Mouse (Mus musculus): Measurements from ENCODE around the gene Mdm2. TPM values are rescaled to one million over a fixed set of nuclear protein-coding genes. Genes with fewer than 3 reads are reported as not detected.

Gene Mdm2
- total RNA-seq, 2 experiments from 2014 or later = 45.7 to 50.2 TPM

DNA sequence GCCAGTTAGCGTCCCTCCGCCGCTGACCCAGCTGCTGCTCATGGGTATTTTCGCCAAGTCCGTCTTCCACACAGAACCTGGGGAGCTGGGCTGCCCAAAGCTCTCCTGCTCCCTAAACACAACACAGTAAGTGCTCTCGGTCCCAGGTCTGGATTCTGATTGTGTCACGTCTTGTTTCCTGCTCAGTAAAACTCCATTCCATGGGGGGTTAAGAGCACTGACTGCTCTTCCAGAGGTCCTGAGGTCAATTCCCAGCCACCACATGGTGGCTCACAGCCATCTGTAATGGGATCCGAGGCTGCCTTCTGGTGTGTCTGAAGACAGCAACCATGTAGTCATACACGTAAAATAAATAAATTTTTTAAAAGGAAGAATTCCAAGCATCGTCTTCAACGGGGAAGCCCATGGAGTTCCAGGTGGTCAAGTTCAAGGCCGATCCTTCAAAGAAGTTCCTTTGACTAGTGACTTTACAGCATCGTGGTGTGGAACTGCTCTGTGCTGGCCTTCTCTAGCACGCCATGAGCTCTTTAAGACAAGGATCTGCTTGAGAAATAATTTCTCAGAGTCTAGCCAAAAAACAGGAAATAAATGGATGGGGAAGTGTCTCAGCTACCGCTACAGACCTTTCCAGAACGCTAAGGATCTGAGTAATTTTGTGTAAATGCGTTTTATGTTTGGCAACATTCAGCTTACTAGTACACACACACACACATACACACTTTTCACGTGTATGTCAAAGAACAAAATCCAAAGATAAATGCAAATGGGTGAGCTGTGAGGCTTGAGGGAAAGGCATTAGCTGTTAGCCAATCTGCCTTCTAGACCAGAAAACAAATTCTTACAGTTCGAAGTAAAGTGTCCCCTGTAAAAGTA, 26.0 kb downstream of the Mdm2 start:
- DNase-seq (ENCODE audit: low spot score) = no peak

DNA sequence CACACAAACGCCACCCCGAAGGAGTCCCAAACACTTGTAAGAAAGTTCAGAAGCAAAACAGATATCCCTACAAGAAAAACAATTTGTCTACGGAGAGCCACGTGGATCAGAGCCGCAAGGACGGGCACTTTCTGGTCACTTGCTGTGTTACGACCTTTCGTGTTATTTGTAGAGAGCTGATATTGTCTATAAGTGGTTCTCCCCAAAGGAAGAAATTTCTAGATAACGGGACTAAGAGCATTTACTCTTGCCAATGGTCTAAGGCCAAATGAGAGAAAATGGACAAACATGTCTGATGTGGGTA, 26.9 kb downstream of the Mdm2 start:
- DNase-seq (ENCODE audit: low spot score) = no peak

DNA sequence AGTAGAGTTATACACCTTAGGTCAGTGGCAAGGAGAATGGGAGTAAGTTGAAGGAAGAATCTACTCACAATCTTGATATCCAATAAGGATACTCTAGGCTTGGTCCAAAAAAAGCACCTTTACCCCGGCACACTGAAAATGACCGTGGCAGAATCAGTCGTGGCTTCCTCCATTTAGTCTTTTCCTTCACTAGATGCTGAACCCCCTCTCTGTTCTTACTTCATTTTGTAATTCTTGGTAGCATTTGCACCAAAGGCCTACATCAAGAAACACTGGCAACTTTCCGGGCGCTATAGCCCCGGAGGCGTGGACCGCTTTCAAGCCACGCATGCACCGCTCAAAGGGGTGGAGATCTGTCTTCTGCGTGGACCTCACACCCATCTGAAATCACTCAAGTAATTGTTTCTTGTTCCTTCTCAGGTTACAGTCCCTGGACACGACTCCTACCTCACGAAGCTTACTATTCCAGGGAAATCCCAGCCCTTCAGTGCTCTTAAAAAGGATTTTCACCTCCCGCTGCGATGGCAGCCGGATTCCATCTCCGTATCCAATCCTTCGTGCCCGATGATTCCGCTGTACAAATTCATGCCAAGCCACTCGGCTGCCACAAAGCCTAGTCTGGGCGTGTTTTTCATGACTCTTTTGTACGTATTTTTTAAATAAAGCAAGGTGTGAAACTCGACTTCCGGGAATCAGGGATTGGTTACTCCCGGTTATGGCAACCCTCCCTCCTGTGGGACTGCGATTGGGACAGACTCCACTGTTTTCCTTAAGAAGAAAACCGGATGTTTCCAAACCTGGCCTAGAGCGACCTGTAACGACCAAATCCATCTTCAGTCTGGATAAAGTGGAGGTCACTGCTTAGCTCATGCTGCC, 27.5 kb downstream of the Mdm2 start:
- DNase-seq (ENCODE audit: low spot score) = no peak

DNA sequence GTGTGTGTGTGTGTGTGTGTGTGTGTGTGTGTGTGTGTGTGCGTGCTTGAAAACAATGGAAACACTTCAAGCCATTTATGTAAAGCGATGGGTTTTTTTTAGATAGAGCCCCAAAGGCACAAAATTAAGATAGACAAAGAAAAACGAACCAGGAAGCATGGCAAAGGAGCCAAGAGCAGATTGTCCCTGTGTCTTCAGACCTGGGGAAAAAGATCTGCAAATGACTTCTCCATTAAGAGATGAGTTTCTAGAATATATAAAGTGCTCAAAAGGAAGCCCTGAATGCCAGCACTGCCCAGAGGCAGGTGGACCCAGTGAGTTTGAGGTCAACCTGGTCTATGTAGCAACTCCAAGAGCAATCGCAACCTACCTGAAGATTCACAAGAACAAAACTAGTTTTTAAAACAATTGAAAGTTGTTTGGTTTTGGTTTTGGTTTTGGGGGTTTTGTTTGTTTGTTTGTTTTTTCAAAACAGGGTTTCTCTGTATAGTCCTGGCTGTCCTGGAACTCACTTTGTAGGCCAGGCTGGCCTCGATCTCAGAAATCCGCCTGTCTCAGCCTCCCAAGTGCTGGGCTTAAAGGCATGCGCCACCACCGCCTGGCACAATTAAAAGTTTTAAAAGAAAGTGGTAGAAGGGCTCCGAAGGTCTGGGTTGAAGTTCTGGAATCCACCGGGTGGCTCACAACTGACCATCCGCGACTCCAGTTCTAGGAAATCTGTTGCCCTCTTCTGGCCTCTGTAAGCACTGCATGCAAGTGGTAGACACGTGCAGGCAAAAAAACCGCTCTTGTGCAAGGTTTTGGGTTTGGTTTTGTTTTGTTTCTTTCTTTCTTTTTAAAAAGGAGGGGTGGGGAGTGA, 28.3 kb downstream of the Mdm2 start:
- DNase-seq (ENCODE audit: low spot score) = peak; percentile 33

DNA sequence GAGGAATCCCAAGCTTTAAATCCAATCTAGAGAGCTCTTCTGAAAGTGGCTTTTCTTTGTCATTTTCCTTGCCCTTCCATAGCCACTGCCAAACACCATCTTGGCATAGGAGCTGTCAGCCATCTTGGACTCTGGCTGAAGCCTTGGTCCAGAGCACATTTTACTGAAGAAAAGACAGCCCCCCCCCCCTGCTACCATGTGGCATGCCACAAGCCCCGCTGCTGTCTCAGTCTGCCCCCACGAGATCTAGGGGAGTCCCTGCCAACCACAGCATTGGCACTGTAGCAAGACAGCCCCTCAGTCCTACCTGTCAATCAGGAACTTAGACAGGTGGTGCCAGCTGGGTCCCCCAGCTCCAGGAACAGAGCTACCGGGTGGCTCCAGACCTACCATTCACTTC, 29.0 kb downstream of the Mdm2 start:
- no peak for DNase-seq (ENCODE audit: low spot score)

DNA sequence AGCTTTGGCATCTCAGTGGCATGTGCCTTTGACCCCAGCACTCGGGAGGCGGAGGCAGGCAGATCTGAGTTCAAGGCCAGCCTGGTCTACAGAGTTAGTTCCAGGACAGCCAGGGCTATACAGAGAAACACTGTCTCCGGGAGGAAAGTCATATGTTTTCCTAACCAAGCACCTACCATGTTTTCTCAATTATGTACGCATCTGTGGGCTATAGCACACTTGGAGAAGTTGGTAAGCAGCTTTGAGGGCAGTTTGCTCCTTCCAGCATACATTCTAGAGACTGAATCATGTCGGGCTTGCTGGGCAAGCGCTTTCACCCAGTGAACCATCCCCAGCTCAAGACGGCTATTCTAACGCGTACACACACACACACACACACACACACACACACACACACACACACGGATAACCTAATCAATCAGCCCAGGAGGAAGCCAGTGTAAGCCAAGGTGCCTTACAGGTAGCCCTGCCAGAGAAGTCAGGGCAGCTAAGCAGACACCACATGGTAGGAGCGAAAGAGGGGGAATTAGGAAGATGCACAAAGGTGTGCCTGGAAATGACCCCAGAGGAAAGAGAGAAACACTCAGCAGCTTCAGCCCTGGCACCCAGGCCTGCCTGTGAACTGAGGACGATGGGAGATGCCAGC, 29.6 kb downstream of the Mdm2 start:
- no peak for DNase-seq (ENCODE audit: low spot score)

DNA sequence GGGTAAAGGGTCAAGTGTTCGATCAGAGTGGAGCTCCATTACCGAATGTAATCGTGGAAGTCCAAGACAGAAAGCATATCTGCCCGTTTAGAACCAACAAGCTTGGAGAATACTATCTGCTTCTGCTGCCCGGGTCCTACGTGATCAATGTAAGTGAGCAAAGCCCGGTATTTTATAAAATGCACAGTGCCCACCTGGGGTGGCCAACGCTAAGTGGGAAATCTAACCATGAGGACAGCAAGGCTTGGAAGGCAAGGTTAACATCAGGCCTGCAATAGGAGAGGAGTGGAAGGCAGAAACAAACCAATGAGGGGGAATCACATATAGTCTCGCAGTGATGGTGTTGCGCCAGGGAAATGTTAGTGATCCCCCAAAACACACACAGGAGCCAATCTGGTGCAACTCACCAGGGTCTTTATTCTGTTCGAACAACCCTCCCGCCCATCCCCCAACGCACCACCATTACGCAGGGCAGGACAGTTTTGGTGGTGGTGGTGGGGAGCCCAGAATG, 30.5 kb downstream of the Mdm2 start:
- no peak for DNase-seq (ENCODE audit: low spot score)

DNA sequence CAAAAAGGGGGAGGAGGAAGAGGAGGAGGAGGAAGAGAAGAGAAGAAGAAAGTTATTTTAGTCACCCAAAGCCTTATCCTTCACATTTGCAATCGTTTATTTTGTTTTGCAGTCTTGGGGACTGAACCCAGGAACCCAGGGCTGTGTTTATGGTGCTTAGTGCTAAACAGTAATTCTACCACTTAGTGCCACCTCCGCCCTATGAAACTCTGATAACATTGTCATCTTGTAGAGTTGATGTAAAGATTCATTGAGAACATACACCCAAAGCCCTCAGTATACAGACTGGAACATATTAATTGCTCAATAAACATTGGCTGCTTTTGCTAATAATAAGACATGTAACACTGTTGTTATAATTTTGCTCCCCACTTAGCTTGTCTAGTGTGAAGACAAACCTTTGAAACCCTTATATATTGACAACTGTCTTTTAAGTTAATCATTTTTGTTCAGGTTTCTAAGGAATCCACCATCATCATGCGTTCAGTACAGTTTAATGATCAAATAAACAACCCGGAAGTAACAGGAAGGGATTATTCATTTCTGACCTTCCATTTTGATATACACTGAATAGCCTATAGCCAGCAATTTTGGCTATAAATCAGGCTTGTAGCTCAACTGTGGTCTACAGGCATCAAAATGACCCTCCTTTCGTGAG, 31.4 kb downstream of the Mdm2 start:
- DNase-seq (ENCODE audit: low spot score) = no peak

DNA sequence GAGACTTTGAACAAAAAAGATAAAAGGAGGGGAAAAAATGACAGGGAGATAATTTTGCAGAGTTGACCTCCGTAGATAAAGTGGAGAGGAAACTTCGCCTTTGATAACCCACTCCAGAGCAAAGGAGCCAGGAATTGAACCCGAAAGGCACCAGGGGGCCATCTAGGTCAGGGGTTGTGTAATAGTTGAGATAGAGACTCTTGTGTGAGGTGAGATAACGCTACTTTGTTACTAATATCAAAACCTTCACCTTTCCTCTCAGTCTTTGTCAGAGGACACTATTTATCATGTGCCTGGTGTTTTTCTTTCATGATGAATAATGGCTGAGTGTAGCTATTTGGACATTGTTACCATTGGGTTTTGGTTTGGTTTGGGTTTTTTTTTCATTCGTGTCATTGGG, 32.2 kb downstream of the Mdm2 start:
- no peak for DNase-seq (ENCODE audit: low spot score)

DNA sequence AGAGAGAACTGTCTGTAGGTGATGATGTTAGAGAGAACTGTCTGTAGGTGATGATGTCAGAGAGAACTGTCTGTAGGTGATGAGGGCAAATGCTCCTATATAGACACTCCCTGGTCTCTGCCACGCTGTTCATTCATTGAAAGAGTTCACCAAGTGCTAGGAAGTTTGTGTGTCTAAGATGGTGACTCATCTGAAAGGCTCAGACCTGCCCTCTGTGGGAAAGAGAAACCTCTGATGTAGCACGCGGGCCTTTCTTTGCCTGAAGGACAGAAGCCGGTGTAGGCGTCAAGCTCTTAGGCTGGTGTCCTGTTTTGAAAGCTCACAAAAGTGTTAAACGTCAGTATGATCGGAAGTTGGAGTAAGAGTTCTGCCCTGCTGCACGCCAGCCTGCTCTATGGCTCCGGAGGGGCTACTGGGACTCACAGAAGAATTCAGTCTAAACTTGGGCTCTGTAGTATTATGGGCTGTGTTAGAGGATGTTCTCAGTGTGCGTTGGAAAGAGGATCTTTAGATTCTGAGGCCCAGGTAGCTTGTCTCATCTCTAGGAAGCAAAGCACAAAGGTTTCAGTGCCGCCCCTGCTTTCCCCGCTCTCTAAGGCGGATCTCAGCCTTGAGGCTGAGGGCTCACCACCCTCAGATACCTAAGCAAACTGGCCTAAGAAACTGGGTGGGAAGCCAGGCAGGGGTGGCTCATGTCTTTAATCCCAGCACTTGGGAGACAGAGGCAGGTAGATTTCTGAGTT, 32.9 kb downstream of the Mdm2 start:
- no peak for DNase-seq (ENCODE audit: low spot score)

DNA sequence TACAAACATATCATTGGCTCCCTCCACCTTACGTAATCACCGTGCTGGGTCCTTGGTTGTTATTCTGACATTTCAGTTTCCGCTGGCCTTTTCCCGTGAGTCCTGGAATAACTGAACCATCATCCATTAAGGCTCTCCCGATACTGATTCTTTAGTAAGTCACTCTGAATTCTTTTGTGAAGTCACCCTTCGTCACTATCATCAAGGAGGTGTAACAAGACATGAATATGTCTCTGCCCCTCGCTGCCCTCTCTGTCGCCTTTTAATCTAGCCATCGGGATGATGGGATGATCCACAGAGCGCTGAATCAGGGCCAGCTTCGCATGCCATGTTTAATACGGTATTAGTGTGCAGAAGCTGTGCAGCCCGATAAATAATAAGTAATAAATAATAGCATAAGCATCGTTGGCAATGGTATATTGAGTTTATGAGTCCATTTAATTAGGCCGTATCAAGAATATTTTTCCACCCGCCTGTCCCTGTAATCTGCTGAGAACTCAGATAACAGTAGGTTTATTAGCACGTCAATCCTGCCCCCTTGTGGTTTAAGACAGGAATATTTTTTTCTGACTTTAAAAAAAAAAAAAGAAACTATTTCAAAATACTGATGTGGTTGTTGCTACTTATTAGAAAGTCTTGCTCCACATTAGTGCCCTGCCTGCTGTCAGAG, 33.8 kb downstream of the Mdm2 start:
- DNase-seq (ENCODE audit: low spot score) = peak; percentile 23

DNA sequence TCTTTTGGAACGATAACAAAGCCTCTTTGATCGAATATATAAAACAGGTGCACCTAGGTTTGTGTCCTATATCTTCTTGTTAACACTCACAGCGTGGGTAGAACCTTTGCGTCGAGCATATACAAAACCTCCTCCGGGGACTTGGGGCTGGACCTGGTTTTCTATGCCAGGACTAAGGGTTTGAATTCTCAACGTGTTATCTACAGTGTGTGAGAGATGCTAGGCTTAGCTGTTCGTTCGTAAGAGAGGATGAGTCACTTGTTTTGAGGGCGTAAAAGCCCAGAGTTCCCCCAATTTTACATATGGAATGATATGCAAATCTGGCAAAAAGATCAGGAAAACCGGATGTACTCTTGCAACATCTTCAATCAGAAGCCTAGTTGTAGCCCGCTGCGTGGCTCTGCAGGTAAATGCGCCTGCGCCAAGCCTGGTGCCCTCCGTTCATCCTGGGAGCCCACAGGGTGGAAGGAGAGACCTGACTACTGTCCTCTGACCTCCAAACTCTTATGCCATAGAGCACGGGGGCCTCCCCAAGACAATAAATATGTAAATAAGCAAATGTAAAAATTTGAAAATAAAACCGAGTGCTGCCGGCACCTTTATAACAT, 34.4 kb downstream of the Mdm2 start:
- DNase-seq (ENCODE audit: low spot score) = no peak

DNA sequence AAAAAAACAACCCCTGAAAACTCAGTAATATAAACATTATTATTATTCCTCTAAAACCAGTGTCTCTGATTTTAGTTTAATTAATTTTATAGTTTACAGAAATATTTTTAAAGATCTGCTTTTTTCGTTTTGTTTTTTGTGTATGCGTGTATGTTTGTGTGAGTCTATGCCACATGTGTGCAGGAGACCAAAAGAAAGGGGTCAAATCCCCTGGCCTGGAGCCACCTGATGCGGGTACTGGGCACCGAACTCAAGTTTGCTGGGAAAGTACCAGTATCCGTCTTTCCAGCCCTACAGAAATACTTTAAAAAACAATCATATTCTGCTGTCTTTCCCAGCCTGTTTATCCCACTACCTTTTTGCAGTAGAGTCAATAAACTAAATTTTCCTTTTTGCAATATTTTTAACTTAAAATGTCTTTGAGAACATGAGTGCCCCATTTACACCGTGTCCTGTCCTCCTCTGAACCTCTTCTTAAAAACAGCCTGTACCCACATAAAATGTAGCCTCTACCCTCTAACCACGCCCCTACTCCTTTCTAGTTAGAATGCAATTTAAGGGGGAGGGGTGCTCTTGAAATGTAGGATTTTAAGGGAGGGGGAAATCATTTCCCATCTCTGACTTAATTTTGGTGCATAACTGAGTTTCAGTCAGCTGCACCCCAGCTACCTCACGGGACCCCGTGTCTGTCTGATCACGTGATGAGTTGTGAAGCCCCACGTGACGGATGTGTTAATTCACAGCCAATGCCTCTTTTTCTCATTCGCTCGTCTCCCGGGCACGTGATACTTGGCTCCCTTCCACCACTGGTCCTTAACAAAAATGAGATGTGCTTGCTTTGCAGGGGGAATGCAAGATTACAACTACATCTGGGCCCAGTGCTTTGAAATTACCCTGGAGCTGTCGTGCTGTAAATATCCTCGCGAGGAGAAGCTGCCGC, 35.2 kb downstream of the Mdm2 start:
- DNase-seq (ENCODE audit: low spot score) = peak; percentile 34

DNA sequence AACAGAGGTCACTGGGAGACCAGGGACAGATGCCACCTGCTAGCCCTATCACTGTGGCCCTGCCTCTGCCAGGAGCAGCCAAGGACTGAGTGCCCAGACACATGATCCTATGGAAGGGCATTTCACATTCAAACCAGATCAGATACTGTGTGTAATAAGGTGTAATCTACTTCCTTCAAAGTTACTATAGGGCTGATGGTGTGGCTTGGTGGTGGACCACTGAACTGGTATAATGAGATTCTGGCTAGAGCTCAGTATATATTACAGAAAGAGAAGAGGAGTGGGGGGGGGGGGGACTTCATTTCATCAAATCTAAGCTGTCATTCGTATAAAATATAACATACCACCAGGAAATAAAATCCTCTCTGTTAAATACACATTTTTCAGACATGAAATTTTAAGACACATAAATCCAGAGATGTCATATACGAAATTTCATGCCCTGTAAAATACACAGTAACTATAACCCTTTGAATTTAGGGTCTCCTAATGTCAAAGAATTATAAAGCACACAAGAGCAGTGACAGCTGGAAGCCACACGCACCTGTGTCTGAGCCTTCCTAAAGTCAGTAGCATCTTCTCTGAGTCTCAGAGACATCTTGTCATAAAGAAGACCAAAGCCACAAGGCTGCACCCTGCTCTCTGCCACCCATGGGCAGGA, 36.1 kb downstream of the Mdm2 start:
- DNase-seq (ENCODE audit: low spot score) = no peak

DNA sequence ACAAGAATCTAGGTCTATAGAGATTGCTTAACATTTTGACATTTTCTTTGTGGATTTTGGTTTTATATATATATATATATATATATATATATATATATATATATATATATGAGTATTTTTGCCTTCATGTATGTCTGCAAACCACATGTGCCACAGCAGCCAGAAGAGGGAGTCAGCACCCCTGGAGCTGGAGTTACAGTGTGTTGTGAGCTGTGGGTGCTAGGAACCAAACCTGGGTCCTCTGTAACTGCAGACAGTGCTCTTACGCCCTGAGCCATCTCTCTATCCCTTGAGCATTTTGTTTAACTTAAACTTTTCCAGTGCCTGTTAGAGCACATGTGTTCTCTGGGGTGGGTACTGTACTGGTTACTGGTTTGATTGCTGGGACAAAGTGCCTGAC, 36.6 kb downstream of the Mdm2 start:
- no peak for DNase-seq (ENCODE audit: low spot score)

DNA sequence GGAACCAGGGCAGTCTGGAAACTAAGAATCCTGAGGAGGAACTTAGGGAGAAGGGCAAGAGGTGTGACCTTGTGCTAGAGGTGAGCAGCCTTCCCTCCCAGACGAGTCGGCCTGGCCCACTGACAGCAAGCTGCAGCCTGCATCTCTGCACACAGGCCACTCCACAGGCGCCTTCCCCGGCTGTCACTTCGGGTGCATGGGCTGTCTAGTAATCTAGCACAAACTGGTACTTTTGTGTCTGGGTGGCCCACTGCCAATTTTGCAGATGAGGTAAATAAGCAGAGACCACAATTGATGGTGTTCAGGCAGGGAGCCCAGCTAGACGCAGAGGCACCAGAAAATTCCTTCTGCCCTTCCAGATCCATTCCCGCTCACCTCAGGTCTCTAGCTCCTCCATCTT, 37.9 kb downstream of the Mdm2 start:
- no peak for DNase-seq (ENCODE audit: low spot score)
